Mouse (Mus musculus): ENCODE data around the gene Spen.
"Not testable (repeated sequence)": the region's sequence is repeated elsewhere in the genome, so short reads cannot be mapped to it uniquely, and the experiment has no call there.

Spen gene

GRCm38 (mm10) chr4:141559898-141560263, 21.5 kb upstream of the Spen start:
- DNase-seq (ENCODE audit: low read depth, low spot score): peak; percentile 82

GRCm38 (mm10) chr4:141559131-141559897, 20.9 kb upstream of the Spen start:
- peak; percentile 90 for DNase-seq (ENCODE audit: low read depth, low spot score)

- peak; percentile 77 for DNase-seq (ENCODE audit: low read depth, low spot score)
Observed at GRCm38 (mm10) chr4:141558658-141559057, 20.3 kb upstream of the Spen start.

- not testable (repeated sequence) for DNase-seq (ENCODE audit: low read depth, low spot score)
Observed at GRCm38 (mm10) chr4:141556163-141556562, 17.8 kb upstream of the Spen start.

GRCm38 (mm10) chr4:141554255-141554865, 16.0 kb upstream of the Spen start:
- DNase-seq (ENCODE audit: low read depth, low spot score): not testable (repeated sequence)

GRCm38 (mm10) chr4:141552484-141552883, 14.1 kb upstream of the Spen start:
- peak; percentile 39 for DNase-seq (ENCODE audit: low read depth, low spot score)

- DNase-seq (ENCODE audit: low read depth, low spot score): no peak
Observed at GRCm38 (mm10) chr4:141547299-141547698, 8.9 kb upstream of the Spen start.

GRCm38 (mm10) chr4:141546334-141547200, 8.2 kb upstream of the Spen start:
- peak; percentile 90 for DNase-seq (ENCODE audit: low read depth, low spot score)

- peak; percentile 100 for DNase-seq (ENCODE audit: low read depth, low spot score)
Observed at GRCm38 (mm10) chr4:141545743-141546333, 7.4 kb upstream of the Spen start.

- DNase-seq (ENCODE audit: low read depth, low spot score): no peak
Observed at GRCm38 (mm10) chr4:141545071-141545742, 6.8 kb upstream of the Spen start.

- DNase-seq (ENCODE audit: low read depth, low spot score): no peak
Observed at GRCm38 (mm10) chr4:141544536-141544935, 6.1 kb upstream of the Spen start.

- DNase-seq (ENCODE audit: low read depth, low spot score): no peak
Observed at GRCm38 (mm10) chr4:141543593-141543992, 5.2 kb upstream of the Spen start.

- DNase-seq (ENCODE audit: low read depth, low spot score): no peak
Observed at GRCm38 (mm10) chr4:141541851-141542250, 3.5 kb upstream of the Spen start.

- no peak for DNase-seq (ENCODE audit: low read depth, low spot score)
Observed at GRCm38 (mm10) chr4:141540844-141541243, 2.4 kb upstream of the Spen start.

- DNase-seq (ENCODE audit: low read depth, low spot score): no peak
Observed at GRCm38 (mm10) chr4:141539213-141539767, 893 bp upstream of the Spen start.

GRCm38 (mm10) chr4:141537706-141538407, 540 bp downstream of the Spen start:
- DNase-seq (ENCODE audit: low read depth, low spot score): peak; percentile 63

GRCm38 (mm10) chr4:141537226-141537610, 1.2 kb downstream of the Spen start:
- peak; percentile 36 for DNase-seq (ENCODE audit: low read depth, low spot score)

- peak; percentile 50 for DNase-seq (ENCODE audit: low read depth, low spot score)
Observed at GRCm38 (mm10) chr4:141536291-141537225, 1.8 kb downstream of the Spen start.
